8 mouse cellular contexts compared by ENCODE assay signal in the genomic region with DNA sequence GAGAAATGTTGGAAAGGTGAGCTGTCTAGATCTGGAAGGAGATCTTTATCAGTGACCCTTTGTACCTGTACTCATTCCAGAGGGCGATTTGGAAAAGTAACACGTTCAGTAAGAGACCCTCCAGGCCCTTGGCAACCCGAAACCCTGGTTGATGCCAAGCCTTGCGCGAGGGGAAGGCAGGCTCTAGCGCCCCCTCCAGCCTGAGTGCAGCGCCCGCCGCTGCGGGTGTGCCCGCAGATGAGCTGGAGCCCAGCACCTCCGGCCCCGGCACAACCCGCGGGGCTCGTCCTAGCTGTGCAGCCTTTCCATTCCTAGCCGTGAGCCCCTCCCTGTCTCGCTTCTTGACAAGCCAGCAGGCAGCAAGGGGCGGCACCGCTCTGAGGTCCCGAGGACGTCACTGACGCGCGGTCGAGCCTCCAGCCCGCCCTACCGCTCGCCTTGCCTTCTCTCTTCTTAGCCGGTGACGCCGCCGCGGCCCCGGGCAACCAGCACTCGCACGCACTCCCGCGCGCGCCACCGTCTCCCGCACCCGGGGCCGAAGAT. TPM values are rescaled to one million over a fixed set of nuclear protein-coding genes. Genes with fewer than 3 reads are reported as not detected.
DNase-seq lines count a peak whose midpoint lies in the region; ATAC-seq and TF ChIP-seq lines count a peak whose summit lies in the region.

A gene (plus strand): TSS at position 153 of the 543 bp plus-strand sequence.

- peak within 1 kb of the TSS; percentile 80 for H3K4me2 ChIP-seq in forebrain, embryonic 11.5 days (ENCODE audit: low read depth, low read length, severe bottlenecking)
- H3K4me2 ChIP-seq in heart, embryonic 16.5 days (ENCODE audit: low read depth, low read length) = peak within 1 kb of the TSS; percentile 78
- peak within 1 kb of the TSS; percentile 81 for H3K4me2 ChIP-seq in liver, embryonic 15.5 days
- peak within 1 kb of the TSS; percentile 53 for H3K4me2 ChIP-seq in neural tube, embryonic 14.5 days (ENCODE audit: low read depth, low read length)

- H3K27ac ChIP-seq in forebrain, embryonic 11.5 days (ENCODE audit: low read depth, low read length) = peak within 1 kb of the TSS; percentile 85
- H3K27ac ChIP-seq in heart, embryonic 16.5 days (ENCODE audit: low read length) = peak within 1 kb of the TSS; percentile 100
- peak within 1 kb of the TSS; percentile 62 for H3K27ac ChIP-seq in liver, embryonic 15.5 days (replicated peaks)
- peak within 1 kb of the TSS; percentile 93 for H3K27ac ChIP-seq in neural tube, embryonic 14.5 days (ENCODE audit: low read depth, low read length)

- no peaks in the 10 kb centered on the region for H3K36me3 ChIP-seq in E14TG2a.4 (ENCODE audit: insufficient read depth, low read length)
- H3K36me3 ChIP-seq in forebrain, embryonic 11.5 days (ENCODE audit: control insufficient read depth, insufficient read depth, low read length) = no peaks in the 10 kb centered on the region
- H3K36me3 ChIP-seq in heart, embryonic 16.5 days (ENCODE audit: control insufficient read depth, insufficient read depth) = no peaks in the 10 kb centered on the region
- H3K36me3 ChIP-seq in liver, embryonic 15.5 days (replicated peaks) = no peaks in the 10 kb centered on the region
- H3K36me3 ChIP-seq in neural tube, embryonic 14.5 days (ENCODE audit: control insufficient read depth, insufficient read depth, low read length) = no peaks in the 10 kb centered on the region

- ATAC-seq in forebrain, embryonic 11.5 days (replicated peaks; ENCODE audit: low FRiP score) = peak; percentile 96
- peak; percentile 93 for ATAC-seq in heart, embryonic 16.5 days (replicated peaks; ENCODE audit: extremely low read depth, insufficient read depth, low FRiP score)
- peak; percentile 88 for ATAC-seq in liver, embryonic 15.5 days (ENCODE audit: insufficient read depth)
- peak; percentile 97 for ATAC-seq in neural tube, embryonic 14.5 days (ENCODE audit: low read depth)

- no peak for TF ChIP-seq CTCF in E14TG2a.4 (conservative IDR thresholded peaks at IDR 0.05; ENCODE audit: low read length)

- peaks cover 17% of the 10 kb centered on the region for H3K27me3 ChIP-seq in E14TG2a.4 (ENCODE audit: insufficient read depth, low read length)
- no peaks in the 10 kb centered on the region for H3K27me3 ChIP-seq in forebrain, embryonic 11.5 days (ENCODE audit: control insufficient read depth, insufficient read depth, low read length)
- H3K27me3 ChIP-seq in heart, embryonic 16.5 days (ENCODE audit: control insufficient read depth, insufficient read depth, low read length) = no peaks in the 10 kb centered on the region
- H3K27me3 ChIP-seq in liver, embryonic 15.5 days = peaks cover 12% of the 10 kb centered on the region
- H3K27me3 ChIP-seq in neural tube, embryonic 14.5 days (ENCODE audit: control insufficient read depth, insufficient read depth, low read length) = no peaks in the 10 kb centered on the region

- H3K9me3 ChIP-seq in E14TG2a.4 (ENCODE audit: low read length) = no peaks in the 10 kb centered on the region
- H3K9me3 ChIP-seq in forebrain, embryonic 11.5 days (ENCODE audit: control insufficient read depth, low read length) = no peaks in the 10 kb centered on the region
- no peaks in the 10 kb centered on the region for H3K9me3 ChIP-seq in heart, embryonic 16.5 days (replicated peaks; ENCODE audit: control insufficient read depth, low read length)
- no peaks in the 10 kb centered on the region for H3K9me3 ChIP-seq in liver, embryonic 15.5 days (replicated peaks)
- no peaks in the 10 kb centered on the region for H3K9me3 ChIP-seq in neural tube, embryonic 14.5 days (ENCODE audit: control insufficient read depth, low read length)

- WGBS in forebrain, embryonic 11.5 days = under 1% methylated on average over 44 of the region's 45 CpGs
- 1% methylated on average over 42 of the region's 45 CpGs for WGBS in heart, embryonic 16.5 days
- under 1% methylated on average over 45 of the region's 45 CpGs for WGBS in liver, embryonic 15.5 days (ENCODE audit: insufficient replicate concordance)
- 3% methylated on average over 42 of the region's 45 CpGs for WGBS in neural tube, embryonic 14.5 days

- H3K9ac ChIP-seq in forebrain, embryonic 11.5 days (ENCODE audit: low read length) = peak within 1 kb of the TSS; percentile 84
- peak within 1 kb of the TSS; percentile 95 for H3K9ac ChIP-seq in heart, embryonic 16.5 days (ENCODE audit: low read length)
- peak within 1 kb of the TSS; percentile 44 for H3K9ac ChIP-seq in liver, embryonic 15.5 days
- H3K9ac ChIP-seq in neural tube, embryonic 14.5 days (replicated peaks; ENCODE audit: low read depth, low read length) = peak within 1 kb of the TSS; percentile 82

- H3K4me3 ChIP-seq in E14TG2a.4 (replicated peaks; ENCODE audit: low read length) = peak within 1 kb of the TSS; percentile 94
- H3K4me3 ChIP-seq in forebrain, embryonic 11.5 days (ENCODE audit: low read depth, low read length) = peak within 1 kb of the TSS; percentile 71
- peak within 1 kb of the TSS; percentile 91 for H3K4me3 ChIP-seq in heart, embryonic 16.5 days (ENCODE audit: low read length)
- peak within 1 kb of the TSS; percentile 68 for H3K4me3 ChIP-seq in liver, embryonic 15.5 days (replicated peaks)
- peak within 1 kb of the TSS; percentile 72 for H3K4me3 ChIP-seq in neural tube, embryonic 14.5 days (ENCODE audit: low read depth, low read length)

- peak; percentile 82 for DNase-seq in c-Kit-positive CD71-positive TER-119-negative erythroid progenitor cells, embryonic 14.5 days (ENCODE audit: low read depth)
- DNase-seq in forebrain, embryonic 11.5 days (ENCODE audit: low spot score) = peak; percentile 93
- peak; percentile 93 to 94 for DNase-seq in kidney, postnatal 36 days
- peak; percentile 87 for DNase-seq in testis, postnatal 10 days (ENCODE audit: low spot score)

- peaks cover 27% of the 10 kb centered on the region for H3K4me1 ChIP-seq in E14TG2a.4 (replicated peaks; ENCODE audit: low read depth, low read length)
- no peaks in the 10 kb centered on the region; the same call in 1 of the 2 replicates for H3K4me1 ChIP-seq in forebrain, embryonic 11.5 days (replicated peaks; ENCODE audit: control insufficient read depth, insufficient read depth, low read length)
- peaks cover 23% of the 10 kb centered on the region for H3K4me1 ChIP-seq in heart, embryonic 16.5 days (ENCODE audit: control insufficient read depth, insufficient read depth, low read length)
- peaks cover 11% of the 10 kb centered on the region; the same call in 1 of the 2 replicates for H3K4me1 ChIP-seq in liver, embryonic 15.5 days (replicated peaks)
- peaks cover 4% of the 10 kb centered on the region; the same call in 1 of the 2 replicates for H3K4me1 ChIP-seq in neural tube, embryonic 14.5 days (ENCODE audit: control insufficient read depth, insufficient read depth, low read length)

RNA-seq across cellular contexts. Expression of the gene that starts here (rescaled TPM):
- 188 and 196 TPM in 2 replicates for polyA plus RNA-seq in forebrain, embryonic 11.5 days (2014; fragmentation: Nextera tagmentation; extraction: Ambion mirVana)
- 323 and 384 TPM in 2 replicates for polyA plus RNA-seq in heart, embryonic 16.5 days (2015; fragmentation: Nextera tagmentation; extraction: Ambion mirVana)
- polyA plus RNA-seq in liver, embryonic 15.5 days (2015; fragmentation: Nextera tagmentation; extraction: Ambion mirVana) = 21.5 and 25.7 TPM in 2 replicates
- 352 and 372 TPM in 2 replicates for polyA plus RNA-seq in neural tube, embryonic 14.5 days (2014; fragmentation: Nextera tagmentation; extraction: Ambion mirVana)

Comparison
In these comparisons a context has a peak if more than half of its experiments do, and no peak if none do; other contexts are left out.
1. Peak in every context shown above with its lines: DNase-seq, ATAC-seq, H3K4me3 ChIP-seq and H3K27ac ChIP-seq.
2. H3K9ac ChIP-seq: peak in every context shown above with its lines; median percentile 95 in heart, embryonic 16.5 days; 84 in forebrain, embryonic 11.5 days; 82 in neural tube, embryonic 14.5 days; 44 in liver, embryonic 15.5 days.